Mouse (Mus musculus): Measurements from ENCODE around the gene Ermp1.

DNA sequence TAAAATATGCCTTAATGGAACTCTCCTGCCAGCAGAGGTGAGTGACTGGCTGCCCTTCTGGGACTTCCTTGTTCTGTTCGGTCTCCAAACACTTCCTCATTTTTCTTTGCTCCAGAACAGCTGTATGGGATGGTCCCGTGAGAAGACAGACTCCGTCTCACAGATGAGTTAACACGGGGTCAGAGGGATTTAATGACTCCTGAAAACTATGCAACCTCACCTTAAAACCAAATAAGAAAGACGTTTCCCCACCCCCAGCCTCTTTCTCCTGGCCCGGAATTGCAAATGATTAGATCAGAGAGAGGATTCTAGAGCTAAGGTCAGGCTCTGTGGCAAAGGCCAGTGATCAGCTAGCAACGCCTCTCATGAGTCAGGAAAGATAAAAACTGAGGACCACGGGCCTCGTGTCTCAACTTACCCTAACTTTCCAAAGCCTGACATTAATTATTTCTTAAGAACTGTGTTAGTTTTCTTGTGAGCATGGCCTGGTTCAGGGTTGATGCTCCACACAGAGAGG, 27.4 kb upstream of the Ermp1 start:
- TF ChIP-seq CTCF (IDR thresholded peaks at IDR 0.05; ENCODE audit: control insufficient read depth, insufficient read depth, insufficient replicate concordance, low read depth, low read length) (no peak), POLR2A (IDR thresholded peaks at IDR 0.05; ENCODE audit: control insufficient read depth, low read depth, low read length) (no peak)

Data from testis, adult 2 months (tissue).